Mouse (Mus musculus) forebrain, postnatal 0 days (tissue): ENCODE measurements around the gene Speer4c. TPM values are rescaled to one million over a fixed set of nuclear protein-coding genes. Genes with fewer than 3 reads are reported as not detected.
"Not testable (repeated sequence)": the region's sequence is repeated elsewhere in the genome, so short reads cannot be mapped to it uniquely, and the experiment has no call there.

Experiments
- ATAC-seq: fragments of 200-750 bp; cut with Nextera tagmentation; 2 replicates; pipeline ENCODE4 v1.8.0; 2017; ENCODE audit warnings: mild to moderate bottlenecking, moderate library complexity
- DNase-seq: peaks from one replicate; pipeline ENCODE4 v3.0.0-alpha.2; 2015
- H3K27ac ChIP-seq: fragments of 300-500 bp; sonication (generic); 2 replicates; pipeline ENCODE4 v1.5.1; 2014; ENCODE audit warnings: low read depth, mild to moderate bottlenecking, antibody characterized with exemption, low read length, moderate library complexity, mixed read lengths
- H3K27me3 ChIP-seq: fragments of 300-500 bp; sonication (generic); 2 replicates; pipeline ENCODE4 v1.6.1; 2014; ENCODE audit warnings: mild to moderate bottlenecking, low read length, mixed read lengths; ENCODE audit not compliant: insufficient read depth
- H3K36me3 ChIP-seq: fragments of 300-500 bp; sonication (generic); 2 replicates; pipeline ENCODE4 v1.6.1; 2014; ENCODE audit warnings: mild to moderate bottlenecking, moderate library complexity; ENCODE audit not compliant: insufficient read depth
- H3K4me1 ChIP-seq: fragments of 300-500 bp; sonication (generic); 2 replicates; pipeline ENCODE4 v1.6.1; 2014; ENCODE audit warnings: antibody characterized with exemption; ENCODE audit not compliant: insufficient read depth
- H3K4me2 ChIP-seq: fragments of 300-500 bp; sonication (generic); 2 replicates; pipeline ENCODE4 v1.6.1; 2014; ENCODE audit warnings: low read depth, mild to moderate bottlenecking, moderate library complexity
- H3K4me3 ChIP-seq: fragments of 300-500 bp; sonication (generic); 2 replicates; pipeline ENCODE4 v1.5.1; 2014; ENCODE audit warnings: low read depth, low read length, mixed read lengths
- H3K9ac ChIP-seq: fragments of 300-500 bp; sonication (generic); 2 replicates; pipeline ENCODE4 v1.6.1; 2014; ENCODE audit warnings: mild to moderate bottlenecking
- H3K9me3 ChIP-seq: fragments of 300-500 bp; sonication (generic); 2 replicates; pipeline ENCODE4 v1.6.1; 2016; ENCODE audit warnings: low read length
- CTCF ChIP-seq: sonication (generic); IDR thresholded peaks from 2 replicates; pipeline ENCODE4 v1.5.1; 2016; ENCODE audit warnings: antibody characterized with exemption, control low read depth, low read depth
- WGBS: fragments of 180-500 bp; shearing (Covaris S2); extraction: QIAGEN DNeasy Blood & Tissue Kit; methylation state at CpG from one replicate; pipeline ENCODE4 v1.1.7; 2014; 5-methylcytosine and 5-hydroxymethylcytosine counted together
- polyA plus RNA-seq: library from polyadenylated mRNA; unstranded; fragments of >200 nt; fragmentation: Nextera tagmentation; extraction: Ambion mirVana; gene quantifications from 2 replicates; pipeline ENCODE4 v1.2.1, GENCODE M21; 2015
- total RNA-seq: library from RNA; depleted of rRNA; stranded (reverse); fragments of >200 nt; gene quantifications from 2 replicates; pipeline ENCODE4 v1.2.3, GENCODE M21; 2014; rRNA removed

Gene Speer4c
- not detected in 2 replicates for total RNA-seq
- not detected in 2 replicates for polyA plus RNA-seq

DNA sequence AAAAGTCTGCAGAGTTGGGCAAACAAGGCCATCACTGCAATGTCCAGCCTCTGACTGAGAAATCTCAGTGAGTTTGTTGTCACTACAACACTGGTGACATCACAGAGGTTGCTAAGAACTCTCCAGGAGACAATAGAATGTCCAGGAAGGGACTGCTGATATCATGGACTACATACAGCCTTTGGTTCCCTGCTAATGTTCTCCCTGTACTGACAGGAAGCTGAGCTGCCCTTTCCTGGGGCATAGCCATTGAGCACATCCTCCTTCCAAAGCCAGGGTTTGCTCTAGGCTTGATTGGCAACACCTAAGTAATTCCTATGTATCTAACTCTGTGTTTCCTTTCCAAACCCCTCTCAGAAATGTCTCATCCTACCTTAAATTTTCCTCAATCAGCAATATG lies at the start of gene Speer4c:
Speer4c (minus strand) TSS at position 101 of the 400 bp plus-strand sequence.
- H3K27me3 ChIP-seq, ATAC-seq, H3K36me3 ChIP-seq, DNase-seq, H3K9me3 ChIP-seq, H3K4me1 ChIP-seq, H3K9ac ChIP-seq, H3K27ac ChIP-seq, H3K4me3 ChIP-seq, H3K4me2 ChIP-seq: not testable (repeated sequence)

DNA sequence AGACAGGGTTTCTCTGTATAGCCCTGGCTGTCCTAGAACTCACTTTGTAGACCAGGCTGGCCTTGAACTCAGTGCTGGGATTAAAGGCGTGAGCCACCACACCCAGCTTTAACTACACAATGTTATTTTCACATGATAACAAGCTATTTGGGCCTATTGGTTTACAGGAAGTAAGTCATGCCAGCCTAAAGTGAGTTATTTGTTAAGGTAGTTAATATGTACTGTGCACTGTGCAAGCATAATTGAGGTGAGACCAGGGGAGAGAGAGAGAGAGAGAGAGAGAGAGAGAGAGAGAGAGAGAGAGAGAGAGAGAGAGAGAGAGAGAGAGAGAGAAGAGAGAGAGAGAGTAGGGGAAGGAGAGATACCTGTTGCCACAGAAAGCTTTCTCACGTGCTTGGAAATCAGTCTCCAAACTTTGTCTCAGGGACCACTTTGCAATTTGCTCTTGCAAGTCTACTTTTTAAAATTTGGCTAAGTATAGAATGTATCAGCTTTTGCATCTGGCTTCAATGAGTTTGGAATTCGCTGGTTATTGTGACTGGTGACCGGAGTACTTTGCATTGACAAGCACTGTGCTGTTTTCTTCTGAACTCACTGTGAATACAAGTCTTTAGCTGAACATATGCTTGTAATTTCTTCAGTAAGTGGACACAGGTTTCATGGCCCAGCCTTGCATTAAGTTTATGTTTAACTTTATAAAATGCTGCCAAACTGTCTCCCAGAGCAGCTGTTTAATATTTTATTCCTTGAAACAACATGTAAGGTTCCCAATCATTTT lies 33.6 kb upstream of the Speer4c start:
- H3K27me3 ChIP-seq = no peaks in the 10 kb centered on the region
- WGBS = 81% methylated on average over 4 of the region's 4 CpGs
- no peak overlapping the region for H3K27ac ChIP-seq
- H3K4me1 ChIP-seq = no peaks in the 10 kb centered on the region
- ATAC-seq = no peak
- H3K9ac ChIP-seq = no peak overlapping the region
- no peak for TF ChIP-seq CTCF
- H3K36me3 ChIP-seq = no peaks in the 10 kb centered on the region
- no peak overlapping the region for H3K4me3 ChIP-seq
- DNase-seq = no peak
- no peaks in the 10 kb centered on the region for H3K9me3 ChIP-seq
- H3K4me2 ChIP-seq = no peak overlapping the region

DNA sequence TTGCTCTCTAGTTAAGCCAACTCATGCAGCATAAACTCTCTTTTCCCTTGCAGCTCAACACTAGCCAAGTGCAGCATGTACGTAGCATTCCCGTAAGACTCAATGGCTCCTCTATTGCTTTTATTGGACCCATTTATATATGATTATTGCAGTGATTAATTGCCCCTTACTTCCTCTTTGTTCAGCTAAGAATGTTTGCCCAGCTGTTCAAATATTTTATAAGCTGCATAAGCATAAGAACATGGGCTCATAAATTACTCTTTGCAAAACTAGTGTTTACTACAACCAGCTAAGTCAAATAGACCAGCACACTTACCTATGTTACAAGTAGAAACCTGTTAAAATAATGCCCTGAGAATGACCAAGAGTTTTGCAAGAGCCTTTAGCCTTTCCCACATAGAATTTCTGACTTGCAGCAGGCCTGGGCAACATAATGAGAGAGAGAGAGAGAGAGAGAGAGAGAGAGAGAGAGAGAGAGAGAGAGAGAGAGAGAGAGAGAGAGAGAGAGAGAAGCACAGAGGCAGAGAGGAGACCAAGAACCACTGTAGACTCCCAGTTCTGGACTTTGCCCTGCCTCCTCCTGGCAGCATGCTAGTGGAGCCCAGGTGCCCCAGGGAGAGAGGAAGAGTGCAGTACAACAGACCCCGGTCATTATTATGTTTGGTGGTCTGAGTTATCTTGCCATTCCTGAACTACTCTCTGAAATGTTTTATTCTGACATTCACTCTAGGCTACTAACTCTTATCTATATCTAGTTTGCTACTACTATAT lies 20.2 kb upstream of the Speer4c start:
- DNase-seq (no peak), ATAC-seq (no peak)
- H3K27ac ChIP-seq = no peak overlapping the region
- no peaks in the 10 kb centered on the region for H3K27me3 ChIP-seq
- no peak for TF ChIP-seq CTCF
- no peaks in the 10 kb centered on the region for H3K36me3 ChIP-seq
- H3K9me3 ChIP-seq = no peaks in the 10 kb centered on the region
- H3K4me3 ChIP-seq = no peak overlapping the region
- H3K4me2 ChIP-seq = no peak overlapping the region
- H3K4me1 ChIP-seq = no peaks in the 10 kb centered on the region
- no peak overlapping the region for H3K9ac ChIP-seq
- WGBS = 78% methylated on average over 3 of the region's 3 CpGs

DNA sequence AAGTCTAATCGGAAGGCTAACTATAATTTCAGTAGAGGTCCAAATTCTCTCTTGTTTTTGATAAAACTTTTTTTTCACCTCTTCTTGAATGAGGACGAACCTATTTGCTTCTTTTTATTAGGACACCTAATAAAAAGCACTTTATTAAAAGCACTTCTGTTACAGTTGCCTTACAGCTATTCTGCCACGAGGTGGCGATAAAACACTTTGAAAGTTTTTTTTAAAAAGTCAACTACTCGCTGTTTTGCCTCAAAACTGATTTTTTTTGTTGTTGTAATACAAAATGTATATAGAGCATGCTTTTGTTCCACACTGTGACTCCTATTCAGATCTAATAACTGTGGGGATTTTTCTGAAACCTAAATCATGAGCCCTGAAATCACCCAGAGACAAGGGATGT lies 11.2 kb downstream of the Speer4c start:
- not testable (repeated sequence) for H3K9ac ChIP-seq, H3K27ac ChIP-seq, H3K4me3 ChIP-seq, H3K4me1 ChIP-seq, H3K36me3 ChIP-seq, H3K4me2 ChIP-seq, H3K27me3 ChIP-seq, H3K9me3 ChIP-seq, ATAC-seq
- peak; percentile 49 for TF ChIP-seq CTCF
- peak; percentile 35 for DNase-seq
- 26% methylated on average over 5 of the region's 5 CpGs for WGBS

DNA sequence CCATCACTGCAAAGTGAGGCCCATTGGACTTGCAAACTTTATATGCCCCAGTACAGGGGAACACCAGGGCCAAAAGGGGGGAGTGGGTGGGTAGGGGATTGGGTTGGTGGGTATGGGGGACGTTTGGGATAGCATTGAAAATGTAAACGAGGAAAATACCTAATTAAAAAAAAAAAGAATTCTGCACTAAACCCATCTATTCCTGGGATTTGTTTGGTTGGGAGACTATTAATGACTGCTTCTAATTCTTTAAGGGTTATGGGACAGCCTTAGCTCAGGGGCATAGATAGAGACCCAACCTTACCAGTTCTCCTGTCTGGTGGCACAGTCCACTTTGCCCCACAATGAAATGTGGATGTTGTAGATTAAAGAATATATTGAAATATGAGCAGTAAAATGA lies 16.4 kb downstream of the Speer4c start:
- not testable (repeated sequence) for ATAC-seq

DNA sequence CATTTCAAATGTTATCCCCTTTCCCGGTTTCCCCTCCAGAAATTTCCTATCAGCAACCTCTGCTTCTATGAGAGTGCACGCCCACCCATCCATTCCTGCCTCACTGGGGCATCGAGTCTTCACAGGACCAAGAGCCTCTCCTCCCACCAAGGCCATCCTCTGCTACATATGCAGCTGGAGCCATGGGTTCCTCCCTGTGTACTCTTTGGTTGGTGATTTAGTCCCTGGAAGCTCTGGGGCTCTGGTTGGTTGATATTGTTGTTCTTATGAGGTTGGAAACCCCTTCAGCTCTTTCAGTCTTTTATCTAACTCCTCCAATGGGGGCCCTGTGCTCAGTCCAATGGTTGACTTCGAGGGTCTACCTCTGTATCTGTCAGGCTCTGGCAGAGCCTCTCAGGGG lies 22.2 kb downstream of the Speer4c start:
- DNase-seq, H3K4me3 ChIP-seq, H3K4me2 ChIP-seq, H3K4me1 ChIP-seq, H3K9me3 ChIP-seq, H3K27me3 ChIP-seq, H3K36me3 ChIP-seq, H3K9ac ChIP-seq, ATAC-seq, H3K27ac ChIP-seq: not testable (repeated sequence)
- WGBS = 83% methylated on average over 4 of the region's 4 CpGs

More for the DNA sequence above, 16.4 kb downstream of the Speer4c start:
- whole genome bisulfite sequencing = 42% methylated on average over 2 of the region's 2 CpGs
- H3K4me2 ChIP-seq, H3K4me1 ChIP-seq, H3K36me3 ChIP-seq, H3K4me3 ChIP-seq, H3K27ac ChIP-seq, DNase-seq, H3K9me3 ChIP-seq, H3K27me3 ChIP-seq, H3K9ac ChIP-seq: not testable (repeated sequence)

DNA sequence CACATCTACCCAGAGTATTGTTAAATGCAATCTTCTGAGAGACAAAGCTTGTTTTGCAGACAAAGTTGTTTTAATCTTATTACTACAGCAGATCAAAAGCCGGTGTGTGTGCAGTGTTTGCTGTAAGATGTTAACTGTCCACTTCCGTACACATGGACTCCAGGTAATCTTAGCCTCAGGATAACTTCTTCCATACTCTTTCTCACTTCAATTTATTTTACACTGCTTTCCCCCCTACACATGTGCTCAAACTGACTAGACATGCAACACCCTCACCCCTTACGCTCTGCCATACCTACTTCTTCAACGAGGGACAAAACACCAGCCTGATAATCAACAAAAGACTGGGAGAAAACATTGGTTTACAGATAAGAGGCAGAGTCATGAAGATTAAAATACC lies 23.2 kb downstream of the Speer4c start:
- DNase-seq, H3K9ac ChIP-seq, H3K27me3 ChIP-seq, H3K27ac ChIP-seq, H3K4me3 ChIP-seq, H3K4me2 ChIP-seq, H3K9me3 ChIP-seq, H3K36me3 ChIP-seq, H3K4me1 ChIP-seq, ATAC-seq: not testable (repeated sequence)
- 83% methylated on average over 4 of the region's 4 CpGs for WGBS

DNA sequence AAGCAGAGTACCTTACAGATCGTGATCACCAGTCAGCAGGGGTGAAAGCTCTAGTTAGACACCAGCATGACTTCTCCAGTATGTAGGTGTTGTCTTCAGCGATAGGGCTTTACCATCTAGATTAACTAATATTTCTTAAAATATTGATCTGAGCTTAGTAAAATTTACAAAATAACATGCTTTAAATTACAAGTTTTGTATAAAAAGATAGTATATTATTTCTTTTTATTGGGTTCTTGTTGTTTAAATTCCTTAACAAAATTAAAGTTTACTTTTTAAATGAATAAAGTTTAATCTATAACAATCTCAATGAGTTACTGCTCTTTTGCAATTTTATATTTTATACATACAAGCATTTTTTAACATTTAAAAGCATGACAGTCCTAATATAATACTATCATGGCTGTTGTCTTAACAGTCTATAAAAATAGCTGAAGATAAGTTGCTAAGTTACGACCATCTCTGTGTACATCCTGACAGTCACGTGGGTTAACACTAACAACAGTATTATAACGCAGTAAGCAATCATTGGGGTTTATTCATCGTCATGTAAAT lies 24.3 kb downstream of the Speer4c start:
- H3K9me3 ChIP-seq, H3K4me1 ChIP-seq, H3K4me3 ChIP-seq, H3K27ac ChIP-seq, H3K27me3 ChIP-seq, H3K4me2 ChIP-seq, DNase-seq, H3K9ac ChIP-seq, H3K36me3 ChIP-seq: not testable (repeated sequence)
- ATAC-seq = peak; percentile 66
- WGBS = 67% methylated on average over 6 of the region's 6 CpGs

DNA sequence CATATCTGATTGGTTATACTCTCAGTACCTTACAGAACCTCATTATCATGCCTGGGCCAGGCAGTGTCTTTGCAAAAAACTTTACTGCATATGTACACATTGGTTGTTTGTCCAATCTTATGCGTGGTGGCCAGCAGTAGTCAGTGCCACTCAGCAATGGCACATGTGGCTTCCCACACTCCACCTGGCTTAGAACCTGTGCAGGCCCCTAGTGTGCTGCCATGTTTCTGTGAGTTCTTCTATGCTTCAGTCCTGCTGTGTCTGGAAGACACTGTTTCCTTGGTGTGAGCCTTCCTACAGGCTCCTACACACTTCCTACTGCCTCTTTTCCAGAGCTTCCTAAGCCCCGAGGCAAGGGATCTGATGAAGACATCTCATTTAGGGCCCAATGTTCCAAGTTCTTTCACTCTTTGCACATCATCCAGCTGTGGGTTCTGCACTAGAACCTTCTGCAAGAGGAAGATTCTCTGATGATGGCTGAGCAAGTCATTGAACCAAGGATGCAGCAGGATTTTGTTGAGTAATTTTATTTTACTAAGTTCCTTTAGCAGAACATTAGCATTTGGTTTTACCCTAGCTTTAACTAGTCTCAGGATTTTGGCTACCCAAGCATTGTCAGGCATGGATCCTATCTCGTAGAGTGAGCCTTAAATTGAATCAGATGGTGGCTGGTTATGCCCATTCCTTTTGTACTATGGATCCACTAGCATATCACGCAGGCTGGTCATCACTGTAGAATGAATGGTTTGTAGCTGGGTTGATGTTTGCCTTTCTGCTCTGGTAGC lies 25.0 kb downstream of the Speer4c start:
- H3K27me3 ChIP-seq, H3K4me3 ChIP-seq, H3K27ac ChIP-seq, H3K4me2 ChIP-seq, H3K9me3 ChIP-seq, H3K36me3 ChIP-seq, H3K9ac ChIP-seq, H3K4me1 ChIP-seq, DNase-seq: not testable (repeated sequence)
- ATAC-seq = peak; percentile 54
- WGBS = 59% methylated on average over 4 of the region's 4 CpGs
